Mouse (Mus musculus) G1E (cell line): Measurements from ENCODE around the gene Tbxas1. TPM values are rescaled to one million over a fixed set of nuclear protein-coding genes. Genes with fewer than 3 reads are reported as not detected.

Experiments
- ATAC-seq: 2 replicates; pipeline ENCODE4 v1.8.0; 2016; ENCODE audit warnings: mild to moderate bottlenecking; ENCODE audit not compliant: insufficient number of reproducible peaks, poor library complexity, low FRiP score, severe bottlenecking; ENCODE audit errors: extremely low read depth
- DNase-seq: peaks from one replicate; pipeline ENCODE4 v3.0.0; 2012; ENCODE audit warnings: low spot score
- H3K27me3 ChIP-seq: 2 replicates; pipeline ENCODE4 v1.6.1; 2012; ENCODE audit warnings: mild to moderate bottlenecking, low read length, inconsistent platforms; ENCODE audit not compliant: insufficient read depth
- H3K36me3 ChIP-seq: replicated peaks from 2 replicates; pipeline ENCODE3; 2012; ENCODE audit warnings: mild to moderate bottlenecking, inconsistent platforms
- H3K4me1 ChIP-seq: 2 replicates; pipeline ENCODE4 v1.6.1; 2012; ENCODE audit warnings: low read depth, low read length, inconsistent platforms, mixed read lengths; ENCODE audit not compliant: insufficient read depth
- H3K4me3 ChIP-seq: 2 replicates; pipeline ENCODE4 v1.5.1; 2012; ENCODE audit warnings: low read depth, mild to moderate bottlenecking, inconsistent platforms, low read length, moderate library complexity, mixed read lengths
- H3K9me3 ChIP-seq: replicated peaks from 2 replicates; pipeline ENCODE4 v1.6.1; 2012; ENCODE audit warnings: inconsistent platforms
- CTCF ChIP-seq: IDR thresholded peaks from 2 replicates; pipeline ENCODE4 v1.5.1; 2012; ENCODE audit warnings: low read depth, low read length, inconsistent platforms, mixed read lengths
- GATA1 ChIP-seq: IDR thresholded peaks from 2 replicates; pipeline ENCODE4 v1.6.1; 2012; ENCODE audit warnings: borderline replicate concordance, low read length, inconsistent platforms, mixed read lengths
- GATA2 ChIP-seq: IDR thresholded peaks from 2 replicates; pipeline ENCODE4 v1.6.1; 2012; ENCODE audit warnings: low read depth, low read length, inconsistent platforms, borderline replicate concordance
- POLR2AphosphoS5 ChIP-seq: IDR thresholded peaks from 2 replicates; pipeline ENCODE4 v1.6.1; 2012; ENCODE audit warnings: low read depth, low read length, inconsistent platforms; ENCODE audit not compliant: insufficient replicate concordance
- TAL1 ChIP-seq: conservative IDR thresholded peaks from 2 replicates; pipeline ENCODE4 v1.6.1; 2012; ENCODE audit warnings: low read depth, low read length, inconsistent platforms, mixed read lengths
- polyA plus RNA-seq: library from polyadenylated mRNA; stranded (reverse); fragments of >175 nt; gene quantifications from 2 replicates; pipeline ENCODE4 v1.2.3, GENCODE M21; 2012
- total RNA-seq, 2 experiments: library from RNA; stranded (forward) in 1 of 2; stranded (reverse) in 1 of 2; fragments of 200-1000 nt in 1 of 2; fragments of >200 nt in 1 of 2; fragmentation: Nextera tagmentation in 1 of 2; gene quantifications; 2 replicates each; pipeline ENCODE4 v1.2.3; 2014 to 2017

Tbxas1 gene
- total and polyA plus RNA-seq, 3 experiments = 1.2 to 13.2 (median 3.2) TPM

- Histone ChIP-seq H3K4me3 (no peak overlapping the region), H3K9me3 (peaks cover 4% of the 10 kb centered on the region; the same call in 1 of the 2 replicates), H3K36me3 (no peaks in the 10 kb centered on the region), H3K27me3 (peaks cover 57% of the 10 kb centered on the region), H3K4me1 (peaks cover 13% of the 10 kb centered on the region)
- DNase-seq (no peak), ATAC-seq (no peak)
- no peak for TF ChIP-seq GATA2
- no peak for TF ChIP-seq TAL1
- no peak for TF ChIP-seq POLR2AphosphoS5
- TF ChIP-seq GATA1 = no peak
- no peak for TF ChIP-seq CTCF
These were observed 67.6 kb downstream of the Tbxas1 start for GRCm38 (mm10) chr6:38942771-38943170.

DNA sequence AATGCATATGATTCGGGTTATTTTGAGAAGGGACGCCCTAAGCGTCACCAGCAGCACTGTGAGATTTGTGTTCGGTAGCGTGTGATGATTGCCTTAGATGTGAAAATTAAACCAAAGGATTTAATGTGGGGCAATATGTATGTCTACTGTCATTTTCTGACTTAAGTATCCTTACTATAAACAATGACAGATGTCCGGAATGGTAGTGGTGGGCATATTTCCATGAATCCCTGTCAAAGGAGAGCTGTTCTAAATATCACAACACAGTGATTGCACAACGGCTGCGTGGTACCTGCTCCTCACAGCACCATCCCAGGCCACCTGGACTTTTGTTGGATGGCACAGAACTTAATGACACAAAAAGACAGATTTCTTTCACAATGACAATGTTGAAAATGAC, 69.2 kb downstream of the Tbxas1 start:
- no peak overlapping the region for H3K4me3 ChIP-seq
- no peak for ATAC-seq
- TF ChIP-seq CTCF (no peak), GATA2 (no peak), GATA1 (no peak), TAL1 (no peak), POLR2AphosphoS5 (no peak)
- peaks cover 8% of the 10 kb centered on the region; the same call in 1 of the 2 replicates for H3K4me1 ChIP-seq
- peaks cover 47% of the 10 kb centered on the region for H3K27me3 ChIP-seq
- no peaks in the 10 kb centered on the region for H3K36me3 ChIP-seq
- no peak for DNase-seq
- peaks cover 4% of the 10 kb centered on the region; the same call in 1 of the 2 replicates for H3K9me3 ChIP-seq

DNA sequence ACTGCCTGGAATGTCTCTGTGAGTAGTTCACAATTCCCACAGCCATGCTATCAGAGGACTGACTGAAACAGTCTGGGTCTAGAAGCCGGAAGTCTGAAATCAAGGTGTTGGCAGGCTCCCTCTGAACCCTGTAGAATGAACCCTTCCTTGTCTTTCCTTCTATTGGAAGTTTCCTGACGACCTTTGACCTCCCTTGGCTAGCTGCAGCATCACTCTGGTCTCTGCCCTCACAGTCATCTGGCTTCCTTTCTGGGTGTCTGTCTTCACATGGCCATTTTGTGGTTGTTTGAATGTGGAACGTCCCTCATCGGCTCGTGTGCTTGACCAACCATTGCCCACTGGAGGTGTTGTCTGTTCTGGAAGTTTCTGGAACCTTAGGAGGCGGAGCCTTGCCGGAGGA, 69.6 kb downstream of the Tbxas1 start:
- no peak for DNase-seq
- H3K4me3 ChIP-seq = no peak overlapping the region
- peaks cover 4% of the 10 kb centered on the region; the same call in 1 of the 2 replicates for H3K9me3 ChIP-seq
- H3K27me3 ChIP-seq = peaks cover 46% of the 10 kb centered on the region
- TF ChIP-seq TAL1 (no peak), GATA1 (no peak), CTCF (no peak), GATA2 (no peak), POLR2AphosphoS5 (no peak)
- no peaks in the 10 kb centered on the region for H3K36me3 ChIP-seq
- H3K4me1 ChIP-seq = peaks cover 13% of the 10 kb centered on the region
- no peak for ATAC-seq

GRCm38 (mm10) chr6:38945681-38946080, 70.5 kb downstream of the Tbxas1 start:
- ATAC-seq (no peak), DNase-seq (no peak)
- Histone ChIP-seq H3K4me1 (peaks cover 14% of the 10 kb centered on the region), H3K27me3 (peaks cover 42% of the 10 kb centered on the region), H3K36me3 (no peaks in the 10 kb centered on the region), H3K4me3 (no peak overlapping the region), H3K9me3 (peaks cover 4% of the 10 kb centered on the region; the same call in 1 of the 2 replicates)
- no peak for TF ChIP-seq CTCF
- TF ChIP-seq TAL1 = no peak
- TF ChIP-seq GATA1 = no peak
- TF ChIP-seq GATA2 = no peak
- TF ChIP-seq POLR2AphosphoS5 = no peak

DNA sequence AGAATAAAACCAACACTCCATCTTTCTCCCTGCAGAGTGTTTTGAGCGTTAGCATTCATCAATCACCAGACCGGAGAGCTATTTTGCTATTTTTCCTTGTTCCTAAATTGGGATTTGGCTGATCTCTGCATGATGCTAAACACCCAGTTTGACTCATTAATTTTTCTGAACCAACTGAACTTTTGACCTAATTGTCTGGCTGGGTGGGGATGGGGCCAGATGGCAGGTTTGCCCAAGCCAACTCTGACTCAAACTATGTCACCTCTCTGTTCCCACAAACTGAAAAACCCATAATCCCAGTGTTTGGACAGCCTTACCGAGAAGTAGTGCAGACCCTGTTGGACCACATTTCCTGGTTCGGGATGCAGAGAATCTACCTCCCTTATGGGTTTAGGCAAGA, 72.1 kb downstream of the Tbxas1 start:
- Histone ChIP-seq H3K27me3 (peaks cover 42% of the 10 kb centered on the region), H3K4me3 (no peak overlapping the region), H3K9me3 (peaks cover 4% of the 10 kb centered on the region; the same call in 1 of the 2 replicates), H3K4me1 (peaks cover 12% of the 10 kb centered on the region), H3K36me3 (no peaks in the 10 kb centered on the region)
- no peak for ATAC-seq
- DNase-seq = no peak
- TF ChIP-seq CTCF = no peak
- TF ChIP-seq TAL1 = no peak
- no peak for TF ChIP-seq GATA2
- no peak for TF ChIP-seq POLR2AphosphoS5
- TF ChIP-seq GATA1 = no peak

GRCm38 (mm10) chr6:38949683-38950161, 74.5 kb downstream of the Tbxas1 start:
- Histone ChIP-seq H3K9me3 (0 out of 2 replicates have a peak, but pooled peaks cover 4% of the 10 kb centered on the region), H3K36me3 (no peaks in the 10 kb centered on the region), H3K4me1 (peaks cover 12% of the 10 kb centered on the region), H3K4me3 (no peak overlapping the region), H3K27me3 (peaks cover 40% of the 10 kb centered on the region)
- no peak for DNase-seq
- no peak for TF ChIP-seq GATA1
- no peak for ATAC-seq
